In genomic region chr9:73082291-73083000, GRCm38 (mm10) we compare ENCODE assay signal across 32 mouse cellular contexts. TPM values are rescaled to one million over a fixed set of nuclear protein-coding genes. Genes with fewer than 3 reads are reported as not detected.
DNase-seq lines count a peak whose midpoint lies in the region; ATAC-seq and TF ChIP-seq lines count a peak whose summit lies in the region.
"Had no signal": no experiment of that assay in that cellular context is flagged by ENCODE, and none has a peak within 500 bp of the region (broad histone marks: within the 10 kb centered on the region; RNA-seq: fewer than 3 reads in every experiment).

No protein-coding gene starts in this region.

- no peak overlapping the region for H3K9ac ChIP-seq in midbrain, embryonic 11.5 days (ENCODE audit: low read length)
- no peak overlapping the region for H3K9ac ChIP-seq in midbrain, postnatal 0 days (replicated peaks; ENCODE audit: low read length, poor library complexity, severe bottlenecking)
- H3K9ac ChIP-seq: embryonic facial prominence, embryonic 13.5 days; midbrain, embryonic 13.5 days; stomach, embryonic 15.5 days had no signal

- DNase-seq in cerebellum, postnatal 4 days (ENCODE audit: low spot score in 2 of 2) = no peak
- peak; percentile 82 for DNase-seq in midbrain, embryonic 11.5 days (ENCODE audit: low spot score, missing footprints)
- DNase-seq in midbrain, postnatal 0 days (ENCODE audit: low spot score) = no peak
- DNase-seq in cerebellum, adult 2 months = peak; percentile 84 to 92
- DNase-seq in cerebellum, postnatal 25 days = peak; percentile 86 to 88
- no peak for DNase-seq in layer of hippocampus, adult 18-20 months (ENCODE audit: low spot score in 2 of 2)
- no peak for DNase-seq in spleen, postnatal 36 days (ENCODE audit: low spot score in 2 of 2)
- DNase-seq: adrenal gland, postnatal 36 days; kidney, adult 18-20 months; thymus, postnatal 36 days had no signal

- H3K9me3 ChIP-seq in midbrain, embryonic 11.5 days (ENCODE audit: control insufficient read depth, low read length) = no peaks in the 10 kb centered on the region
- H3K9me3 ChIP-seq in midbrain, postnatal 0 days (ENCODE audit: low read length) = no peaks in the 10 kb centered on the region
- H3K9me3 ChIP-seq: embryonic facial prominence, embryonic 13.5 days; midbrain, embryonic 13.5 days; stomach, embryonic 15.5 days had no signal

- TF ChIP-seq CTCF in midbrain, postnatal 0 days (IDR thresholded peaks at IDR 0.05) = no peak
- TF ChIP-seq CTCF in cerebellum, adult 2 months (IDR thresholded peaks at IDR 0.05; ENCODE audit: borderline replicate concordance, insufficient read depth, low read depth, low read length) = no peak

- TF ChIP-seq POLR2A in cerebellum, adult 2 months (IDR thresholded peaks at IDR 0.05; ENCODE audit: borderline replicate concordance, insufficient read depth, low read length) = no peak

- no peaks in the 10 kb centered on the region for H3K27me3 ChIP-seq in midbrain, embryonic 11.5 days (ENCODE audit: control insufficient read depth, insufficient read depth, low read length)
- H3K27me3 ChIP-seq in midbrain, postnatal 0 days (ENCODE audit: insufficient read depth, low read length) = no peaks in the 10 kb centered on the region
- H3K27me3 ChIP-seq in cerebellum, adult 2 months (ENCODE audit: control insufficient read depth, insufficient read depth, low read length) = no peaks in the 10 kb centered on the region
- H3K27me3 ChIP-seq: embryonic facial prominence, embryonic 13.5 days; midbrain, embryonic 13.5 days; stomach, embryonic 15.5 days had no signal

- H3K36me3 ChIP-seq in midbrain, embryonic 11.5 days (ENCODE audit: control insufficient read depth, insufficient read depth, low read length) = no peaks in the 10 kb centered on the region
- H3K36me3 ChIP-seq in midbrain, postnatal 0 days (ENCODE audit: insufficient read depth, low read length) = peaks cover 2% of the 10 kb centered on the region; the same call in 1 of the 2 replicates
- H3K36me3 ChIP-seq: midbrain, embryonic 13.5 days; stomach, embryonic 15.5 days had no signal

- no peak overlapping the region for H3K27ac ChIP-seq in midbrain, embryonic 11.5 days (ENCODE audit: low read depth, low read length)
- no peak overlapping the region for H3K27ac ChIP-seq in midbrain, postnatal 0 days (ENCODE audit: low read depth, low read length)
- H3K27ac ChIP-seq in cerebellum, adult 2 months (ENCODE audit: insufficient read depth, low read length) = peak overlapping the region; percentile 73
- H3K27ac ChIP-seq: embryonic facial prominence, embryonic 13.5 days; kidney, postnatal 0 days; midbrain, embryonic 13.5 days; stomach, embryonic 15.5 days had no signal

- H3K4me1 ChIP-seq in midbrain, embryonic 11.5 days (ENCODE audit: control insufficient read depth, insufficient read depth, low read length) = no peaks in the 10 kb centered on the region
- H3K4me1 ChIP-seq in midbrain, postnatal 0 days (ENCODE audit: insufficient read depth, low read length) = no peaks in the 10 kb centered on the region
- peaks cover 23% of the 10 kb centered on the region for H3K4me1 ChIP-seq in cerebellum, adult 2 months (ENCODE audit: control insufficient read depth, insufficient read depth, low read length)
- H3K4me1 ChIP-seq: embryonic facial prominence, embryonic 13.5 days; midbrain, embryonic 13.5 days; stomach, embryonic 15.5 days had no signal

- no peak overlapping the region for H3K4me2 ChIP-seq in midbrain, embryonic 11.5 days
- H3K4me2 ChIP-seq in midbrain, postnatal 0 days (ENCODE audit: low read depth, low read length, poor library complexity, severe bottlenecking) = no peak overlapping the region
- H3K4me2 ChIP-seq: embryonic facial prominence, embryonic 13.5 days; heart, embryonic 11.5 days; midbrain, embryonic 13.5 days; stomach, embryonic 15.5 days had no signal

- peak; percentile 98 for ATAC-seq in cerebellum, adult (ENCODE audit: insufficient number of reproducible peaks, low FRiP score, low TSS enrichment)
- ATAC-seq in midbrain, embryonic 11.5 days (ENCODE audit: low FRiP score) = no peak
- no peak for ATAC-seq in midbrain, postnatal 0 days (ENCODE audit: low FRiP score)
- ATAC-seq: forebrain, embryonic 14.5 days; lung, postnatal 0 days; midbrain, embryonic 13.5 days; Patski had no signal

- 80% methylated on average over 8 of the region's 8 CpGs for WGBS in midbrain, embryonic 11.5 days
- 77% methylated on average over 8 of the region's 8 CpGs for WGBS in midbrain, postnatal 0 days
- WGBS in cerebellum, adult 2 months = 13% methylated on average over 8 of the region's 8 CpGs

- H3K4me3 ChIP-seq in midbrain, embryonic 11.5 days (ENCODE audit: low read depth, low read length) = no peak overlapping the region
- H3K4me3 ChIP-seq in midbrain, postnatal 0 days (ENCODE audit: low read depth, low read length) = no peak overlapping the region
- H3K4me3 ChIP-seq in cerebellum, adult 2 months (replicated peaks; ENCODE audit: insufficient read depth, low read depth, low read length) = no peak overlapping the region
- H3K4me3 ChIP-seq: embryonic facial prominence, embryonic 13.5 days; midbrain, embryonic 13.5 days; stomach, embryonic 15.5 days had no signal

RNA-seq across cellular contexts. Expression of gene Khdc3, which starts 19.2 kb away (rescaled TPM):
- polyA plus RNA-seq in midbrain, embryonic 11.5 days (2014; fragmentation: Nextera tagmentation; extraction: Ambion mirVana) = not detected in 2 replicates
- total RNA-seq in midbrain, postnatal 0 days (2014; rRNA removed) = 0.93 TPM in 1 of 2 replicates, not detected in the other
- 0.25 and 0.27 TPM in 2 replicates for polyA plus RNA-seq in midbrain, postnatal 0 days (2015; fragmentation: Nextera tagmentation; extraction: Ambion mirVana)
- polyA plus RNA-seq in cerebellum, adult 2 months (2012; rRNA removed) = 0.44 and 0.51 TPM in 2 replicates
- total RNA-seq in layer of hippocampus, adult 18-20 months (2021) = 1 to 10 TPM; 4.0 to 4.3 TPM
- total RNA-seq: gastrocnemius, adult 8-10 months; liver, adult 2 months had no signal
- polyA plus RNA-seq: embryonic facial prominence, embryonic 13.5 days; forebrain, embryonic 14.5 days; heart, embryonic 11.5 days; heart, postnatal 0 days; hindbrain, embryonic 11.5 days; limb, embryonic 11.5 days; liver, adult 2 months; neural tube, embryonic 11.5 days; Patski had no signal

RNA-seq across cellular contexts. Expression of gene Gm20509, which starts 19.8 kb away (rescaled TPM):
- polyA plus RNA-seq in midbrain, embryonic 11.5 days (2014; fragmentation: Nextera tagmentation; extraction: Ambion mirVana) = not detected in 2 replicates
- total RNA-seq in midbrain, postnatal 0 days (2014; rRNA removed) = not detected in 2 replicates
- polyA plus RNA-seq in midbrain, postnatal 0 days (2015; fragmentation: Nextera tagmentation; extraction: Ambion mirVana) = 0.22 and 0.27 TPM in 2 replicates
- 0.17 TPM in 1 of 2 replicates, not detected in the other for polyA plus RNA-seq in cerebellum, adult 2 months (2012; rRNA removed)
- 1 to 10 TPM; 1.0 to 1.1 TPM for total RNA-seq in layer of hippocampus, adult 18-20 months (2021)
- total RNA-seq: adrenal gland, adult 18-20 months; gastrocnemius, adult 8-10 months; granulocyte monocyte progenitor cell, adult 5-6 weeks; layer of hippocampus, postnatal 10 days; liver, adult 2 months had no signal
- polyA plus RNA-seq: embryonic facial prominence, embryonic 13.5 days; forebrain, embryonic 14.5 days; frontal cortex, adult 2 months; heart, embryonic 11.5 days; heart, postnatal 0 days; hindbrain, embryonic 11.5 days; kidney, postnatal 0 days; large intestine, adult 2 months; limb, embryonic 11.5 days; liver, adult 2 months; liver, embryonic 16.5 days; lung, postnatal 0 days; midbrain, embryonic 13.5 days; neural tube, embryonic 11.5 days; Patski; spleen, adult 2 months; stomach, embryonic 15.5 days had no signal

RNA-seq across cellular contexts. Expression of gene Rsl24d1, which starts 30.8 kb away (rescaled TPM):
- polyA plus RNA-seq in midbrain, embryonic 11.5 days (2014; fragmentation: Nextera tagmentation; extraction: Ambion mirVana) = 172 and 184 TPM in 2 replicates
- 49.5 and 78.1 TPM in 2 replicates for total RNA-seq in midbrain, postnatal 0 days (2014; rRNA removed)
- polyA plus RNA-seq in midbrain, postnatal 0 days (2015; fragmentation: Nextera tagmentation; extraction: Ambion mirVana) = 101 and 110 TPM in 2 replicates
- 62.7 and 73.7 TPM in 2 replicates for polyA plus RNA-seq in cerebellum, adult 2 months (2012; rRNA removed)
- total RNA-seq in layer of hippocampus, adult 18-20 months (2021) = 10 to 100 TPM; 61.8 to 63.9 TPM

RNA-seq across cellular contexts. Expression of gene Rab27a, which starts 37.8 kb away (rescaled TPM):
- polyA plus RNA-seq in midbrain, embryonic 11.5 days (2014; fragmentation: Nextera tagmentation; extraction: Ambion mirVana) = 0.52 and 0.55 TPM in 2 replicates
- total RNA-seq in midbrain, postnatal 0 days (2014; rRNA removed) = 5.3 and 6.4 TPM in 2 replicates
- polyA plus RNA-seq in midbrain, postnatal 0 days (2015; fragmentation: Nextera tagmentation; extraction: Ambion mirVana) = 2.7 and 4.0 TPM in 2 replicates
- 12.7 and 13.5 TPM in 2 replicates for polyA plus RNA-seq in cerebellum, adult 2 months (2012; rRNA removed)
- total RNA-seq in layer of hippocampus, adult 18-20 months (2021) = 10 to 100 TPM; 12.2 to 15.4 TPM

RNA-seq across cellular contexts. Expression of gene Pigb, which starts 42.3 kb away (rescaled TPM):
- 18.3 and 19.0 TPM in 2 replicates for polyA plus RNA-seq in midbrain, embryonic 11.5 days (2014; fragmentation: Nextera tagmentation; extraction: Ambion mirVana)
- total RNA-seq in midbrain, postnatal 0 days (2014; rRNA removed) = 8.4 and 19.4 TPM in 2 replicates
- polyA plus RNA-seq in midbrain, postnatal 0 days (2015; fragmentation: Nextera tagmentation; extraction: Ambion mirVana) = 12.2 and 13.0 TPM in 2 replicates
- polyA plus RNA-seq in cerebellum, adult 2 months (2012; rRNA removed) = 23.9 and 26.0 TPM in 2 replicates
- total RNA-seq in layer of hippocampus, adult 18-20 months (2021) = 10 to 100 TPM; 12.7 TPM

Comparison
In these comparisons a context has a peak if more than half of its experiments do, and no peak if none do; other contexts are left out.
1. DNase-seq: peak in midbrain, embryonic 11.5 days (single experiment), cerebellum, adult 2 months (2 of 2) and cerebellum, postnatal 25 days (2 of 2); none in cerebellum, postnatal 4 days (0 of 2), midbrain, postnatal 0 days (single experiment), layer of hippocampus, adult 18-20 months (0 of 2) and spleen, postnatal 36 days (0 of 2).